13 mouse cellular contexts compared by ENCODE assay signal in the genomic region with DNA sequence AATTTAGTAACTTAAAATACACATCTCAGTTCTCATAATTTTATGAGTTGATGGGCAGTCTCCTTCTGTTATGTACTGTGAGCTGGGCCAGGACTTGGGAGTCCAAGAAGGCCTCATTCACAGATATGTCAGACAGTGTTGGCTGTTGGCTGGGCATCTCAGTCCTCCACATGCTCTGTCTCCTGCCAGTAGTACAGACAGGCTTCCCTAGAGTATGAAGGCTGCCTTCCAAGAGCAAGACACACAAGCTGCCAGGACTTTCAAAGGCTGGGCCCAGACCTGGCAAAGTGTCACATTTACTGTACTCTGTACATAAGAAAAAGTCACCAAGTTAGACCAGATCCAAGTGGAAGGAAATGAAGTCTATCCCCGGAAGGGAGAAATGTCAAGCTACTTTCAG.
A peak's percentile ranks its signal among the peaks of the same experiment; 100 is the strongest.
DNase-seq lines count a peak whose midpoint lies in the region.
"Had no signal": no experiment of that assay in that cellular context is flagged by ENCODE, and none has a peak within 500 bp of the region (broad histone marks: within the 10 kb centered on the region; RNA-seq: fewer than 3 reads in every experiment).

No protein-coding gene starts in this region.

- intact Hi-C loops in heart, postnatal 10 days (cut with DNase I) = no loop called here
- intact Hi-C loops in heart, postnatal 36 days (cut with DNase I) = no loop called here

- DNase-seq in adrenal gland, postnatal 14 days = peak; percentile 3
- no peak for DNase-seq in adrenal gland, postnatal 25 days
- DNase-seq in heart, postnatal 10 days = peak; percentile 0 to 1
- no peak for DNase-seq in heart, postnatal 36 days
- DNase-seq in right cerebral cortex, adult 18-20 months = peak; percentile 1
- DNase-seq in right cerebral cortex, postnatal 25 days = no peak
- DNase-seq in frontal cortex, postnatal 10 days (ENCODE audit: low spot score in 2 of 2) = peak; percentile 19 to 20
- no peak for DNase-seq in layer of hippocampus, postnatal 25 days (ENCODE audit: extremely low spot score in 1 of 2, low spot score in 1 of 2)
- DNase-seq: gastrocnemius, postnatal 25 days; kidney, postnatal 25 days; layer of hippocampus, postnatal 36 days; lung, postnatal 14 days; thymus, postnatal 14 days had no signal

Comparison
In these comparisons a context has a peak if more than half of its experiments do, and no peak if none do; other contexts are left out.
1. DNase-seq: peak in adrenal gland, postnatal 14 days (single experiment), heart, postnatal 10 days (2 of 2), right cerebral cortex, adult 18-20 months (single experiment) and frontal cortex, postnatal 10 days (2 of 2); none in adrenal gland, postnatal 25 days (single experiment), heart, postnatal 36 days (0 of 2), right cerebral cortex, postnatal 25 days (single experiment) and layer of hippocampus, postnatal 25 days (0 of 2).